Mouse (Mus musculus): Measurements from ENCODE around the gene Wrap73. TPM values are rescaled to one million over a fixed set of nuclear protein-coding genes. Genes with fewer than 3 reads are reported as not detected.

Gene Wrap73
- polyA plus RNA-seq, 1 experiment from 2014 or later: 50.9 TPM

GRCm38 (mm10) chr4:154118782-154119181, 23.4 kb upstream of the Wrap73 start:
- H3K9ac ChIP-seq (replicated peaks): no peak overlapping the region
- 64% methylated on average over 9 of the region's 9 CpGs for WGBS
- H3K4me1 ChIP-seq (replicated peaks): no peaks in the 10 kb centered on the region
- peaks cover 10% of the 10 kb centered on the region; the same call in 1 of the 2 replicates for H3K27me3 ChIP-seq
- ATAC-seq: no peak
- no peak overlapping the region for H3K4me3 ChIP-seq (replicated peaks)
- no peaks in the 10 kb centered on the region for H3K9me3 ChIP-seq
- H3K4me2 ChIP-seq (replicated peaks): no peak overlapping the region
- H3K36me3 ChIP-seq: no peaks in the 10 kb centered on the region
- H3K27ac ChIP-seq: no peak overlapping the region

GRCm38 (mm10) chr4:154119208-154119607, 23.0 kb upstream of the Wrap73 start:
- ATAC-seq: no peak
- H3K9me3 ChIP-seq: no peaks in the 10 kb centered on the region
- no peak overlapping the region for H3K4me3 ChIP-seq (replicated peaks)
- H3K4me1 ChIP-seq (replicated peaks): no peaks in the 10 kb centered on the region
- H3K36me3 ChIP-seq: no peaks in the 10 kb centered on the region
- peaks cover 7% of the 10 kb centered on the region; the same call in 1 of the 2 replicates for H3K27me3 ChIP-seq
- no peak overlapping the region for H3K4me2 ChIP-seq (replicated peaks)
- no peak overlapping the region for H3K27ac ChIP-seq
- WGBS: 82% methylated on average over 9 of the region's 9 CpGs
- H3K9ac ChIP-seq (replicated peaks): no peak overlapping the region

- no peaks in the 10 kb centered on the region for H3K4me1 ChIP-seq (replicated peaks)
- H3K27me3 ChIP-seq: peaks cover 7% of the 10 kb centered on the region
- no peak overlapping the region for H3K9ac ChIP-seq (replicated peaks)
- no peak overlapping the region for H3K4me2 ChIP-seq (replicated peaks)
- ATAC-seq: no peak
- H3K27ac ChIP-seq: no peak overlapping the region
- H3K9me3 ChIP-seq: no peaks in the 10 kb centered on the region
- WGBS: 77% methylated on average over 11 of the region's 11 CpGs
- H3K4me3 ChIP-seq (replicated peaks): no peak overlapping the region
- no peaks in the 10 kb centered on the region for H3K36me3 ChIP-seq
Measured at GRCm38 (mm10) chr4:154121800-154122199, 20.4 kb upstream of the Wrap73 start.

- ATAC-seq: no peak
- Histone ChIP-seq H3K4me3 (replicated peaks) (no peak overlapping the region), H3K9ac (replicated peaks) (no peak overlapping the region), H3K27ac (no peak overlapping the region), H3K4me1 (replicated peaks) (no peaks in the 10 kb centered on the region), H3K36me3 (no peaks in the 10 kb centered on the region), H3K27me3 (peaks cover 12% of the 10 kb centered on the region), H3K4me2 (replicated peaks) (no peak overlapping the region), H3K9me3 (no peaks in the 10 kb centered on the region)
- WGBS: 74% methylated on average over 7 of the region's 7 CpGs
Measured at GRCm38 (mm10) chr4:154122374-154122773, 19.8 kb upstream of the Wrap73 start.

- Histone ChIP-seq H3K27ac (no peak overlapping the region), H3K4me3 (replicated peaks) (no peak overlapping the region), H3K4me1 (replicated peaks) (no peaks in the 10 kb centered on the region), H3K9me3 (no peaks in the 10 kb centered on the region), H3K9ac (replicated peaks) (no peak overlapping the region), H3K27me3 (peaks cover 20% of the 10 kb centered on the region), H3K36me3 (no peaks in the 10 kb centered on the region), H3K4me2 (replicated peaks) (no peak overlapping the region)
- WGBS: 82% methylated on average over 6 of the region's 6 CpGs
- ATAC-seq: no peak
Measured at GRCm38 (mm10) chr4:154123553-154123952, 18.6 kb upstream of the Wrap73 start.

GRCm38 (mm10) chr4:154125202-154125601, 17.0 kb upstream of the Wrap73 start:
- Histone ChIP-seq H3K9ac (replicated peaks) (no peak overlapping the region), H3K4me1 (replicated peaks) (no peaks in the 10 kb centered on the region), H3K9me3 (no peaks in the 10 kb centered on the region), H3K4me3 (replicated peaks) (no peak overlapping the region), H3K4me2 (replicated peaks) (no peak overlapping the region), H3K36me3 (no peaks in the 10 kb centered on the region), H3K27ac (no peak overlapping the region), H3K27me3 (peaks cover 20% of the 10 kb centered on the region)
- no peak for ATAC-seq
- 79% methylated on average over 5 of the region's 5 CpGs for WGBS

- Histone ChIP-seq H3K36me3 (no peaks in the 10 kb centered on the region), H3K4me3 (replicated peaks) (no peak overlapping the region), H3K27ac (no peak overlapping the region), H3K9me3 (no peaks in the 10 kb centered on the region), H3K27me3 (peaks cover 20% of the 10 kb centered on the region), H3K9ac (replicated peaks) (no peak overlapping the region), H3K4me1 (replicated peaks) (no peaks in the 10 kb centered on the region), H3K4me2 (replicated peaks) (no peak overlapping the region)
- 77% methylated on average over 3 of the region's 3 CpGs for WGBS
- no peak for ATAC-seq
Measured at GRCm38 (mm10) chr4:154127273-154127672, 14.9 kb upstream of the Wrap73 start.

- no peaks in the 10 kb centered on the region for H3K9me3 ChIP-seq
- H3K9ac ChIP-seq (replicated peaks): no peak overlapping the region
- H3K4me1 ChIP-seq (replicated peaks): no peaks in the 10 kb centered on the region
- H3K4me3 ChIP-seq (replicated peaks): no peak overlapping the region
- H3K4me2 ChIP-seq (replicated peaks): no peak overlapping the region
- no peak overlapping the region for H3K27ac ChIP-seq
- H3K27me3 ChIP-seq: peaks cover 34% of the 10 kb centered on the region
- no peaks in the 10 kb centered on the region for H3K36me3 ChIP-seq
- ATAC-seq: no peak
Measured at GRCm38 (mm10) chr4:154129950-154130349, 12.2 kb upstream of the Wrap73 start.

GRCm38 (mm10) chr4:154131894-154132293, 10.3 kb upstream of the Wrap73 start:
- ATAC-seq: no peak
- Histone ChIP-seq H3K4me3 (replicated peaks) (no peak overlapping the region), H3K4me2 (replicated peaks) (no peak overlapping the region), H3K9ac (replicated peaks) (no peak overlapping the region), H3K4me1 (replicated peaks) (no peaks in the 10 kb centered on the region), H3K27me3 (peaks cover 53% of the 10 kb centered on the region), H3K36me3 (no peaks in the 10 kb centered on the region), H3K27ac (no peak overlapping the region), H3K9me3 (no peaks in the 10 kb centered on the region)
- WGBS: 88% methylated on average over 4 of the region's 4 CpGs

GRCm38 (mm10) chr4:154134803-154135202, 7.4 kb upstream of the Wrap73 start:
- Histone ChIP-seq H3K4me2 (replicated peaks) (no peak overlapping the region), H3K27me3 (peaks cover 69% of the 10 kb centered on the region), H3K27ac (no peak overlapping the region), H3K36me3 (no peaks in the 10 kb centered on the region), H3K9me3 (no peaks in the 10 kb centered on the region), H3K9ac (replicated peaks) (no peak overlapping the region), H3K4me3 (replicated peaks) (no peak overlapping the region), H3K4me1 (replicated peaks) (peaks cover 7% of the 10 kb centered on the region)
- WGBS: 72% methylated on average over 4 of the region's 4 CpGs
- no peak for ATAC-seq

GRCm38 (mm10) chr4:154137139-154137538, 5.0 kb upstream of the Wrap73 start:
- WGBS: 62% methylated on average over 5 of the region's 5 CpGs
- Histone ChIP-seq H3K4me3 (replicated peaks) (no peak overlapping the region), H3K4me2 (replicated peaks) (no peak overlapping the region), H3K4me1 (replicated peaks) (peaks cover 27% of the 10 kb centered on the region), H3K9ac (replicated peaks) (no peak overlapping the region), H3K36me3 (no peaks in the 10 kb centered on the region), H3K9me3 (no peaks in the 10 kb centered on the region), H3K27me3 (peaks cover 86% of the 10 kb centered on the region), H3K27ac (no peak overlapping the region)
- no peak for ATAC-seq

GRCm38 (mm10) chr4:154139671-154140181, 2.4 kb upstream of the Wrap73 start:
- H3K27ac ChIP-seq: no peak overlapping the region
- peak overlapping the region; percentile 80 for H3K4me2 ChIP-seq (replicated peaks)
- WGBS: under 1% methylated on average over 59 of the region's 59 CpGs
- H3K9ac ChIP-seq (replicated peaks): peak overlapping the region; percentile 64
- peak overlapping the region; percentile 50 for H3K4me3 ChIP-seq (replicated peaks)
- peaks cover 72% of the 10 kb centered on the region for H3K27me3 ChIP-seq
- peaks cover 44% of the 10 kb centered on the region for H3K4me1 ChIP-seq (replicated peaks)
- peak; percentile 9; the same call in 1 of the 2 replicates for ATAC-seq
- no peaks in the 10 kb centered on the region for H3K36me3 ChIP-seq
- H3K9me3 ChIP-seq: no peaks in the 10 kb centered on the region

GRCm38 (mm10) chr4:154140182-154140212, 2.2 kb upstream of the Wrap73 start, which contains the start of gene Trp73:
Gene Trp73, minus strand, starts transcription at chr4:154140208.
- peaks cover 69% of the 10 kb centered on the region for H3K27me3 ChIP-seq
- H3K27ac ChIP-seq: no peak within 1 kb of the TSS
- peak within 1 kb of the TSS; percentile 64 for H3K9ac ChIP-seq (replicated peaks)
- peak within 1 kb of the TSS; percentile 80 for H3K4me2 ChIP-seq (replicated peaks)
- no peaks in the 10 kb centered on the region for H3K9me3 ChIP-seq
- 0% methylated on average over 4 of the region's 4 CpGs for WGBS
- H3K4me1 ChIP-seq (replicated peaks): peaks cover 44% of the 10 kb centered on the region
- H3K36me3 ChIP-seq: no peaks in the 10 kb centered on the region
- ATAC-seq: no peak
- H3K4me3 ChIP-seq (replicated peaks): peak within 1 kb of the TSS; percentile 50

Data from midbrain, embryonic 13.5 days (tissue).